Mouse (Mus musculus) brain, embryonic 14.5 days (tissue): Measurements from ENCODE around the gene Gm49630.
"Not testable (repeated sequence)": the region's sequence is repeated elsewhere in the genome, so short reads cannot be mapped to it uniquely, and the experiment has no call there.

Experiments used
- CTCF ChIP-seq: fragments of 200-500 bp; IDR thresholded peaks from 2 replicates; pipeline ENCODE4 v1.5.1; 2012; ENCODE audit warnings: inconsistent platforms, mild to moderate bottlenecking, moderate library complexity, borderline replicate concordance; ENCODE audit not compliant: insufficient read depth, insufficient read length; ENCODE audit errors: extremely low read depth
- POLR2A ChIP-seq: fragments of 200-500 bp; IDR thresholded peaks from 2 replicates; pipeline ENCODE4 v1.6.1; 2012; ENCODE audit warnings: mild to moderate bottlenecking, inconsistent platforms, borderline replicate concordance; ENCODE audit not compliant: poor library complexity, insufficient read depth, insufficient read length, severe bottlenecking; ENCODE audit errors: extremely low read depth

- not testable (repeated sequence) for TF ChIP-seq POLR2A
- peak; percentile 45; the same call in 1 of the 2 replicates for TF ChIP-seq CTCF
These were observed 48.6 kb upstream of the Gm49630 start for GRCm38 (mm10) chr17:7420191-7420973.
